Mouse (Mus musculus) erythroblast, embryonic 14.5 days (primary cell): ENCODE data around the gene Kcnma1.

Experiments
- GATA1 ChIP-seq: IDR thresholded peaks from 2 replicates; pipeline ENCODE4 v1.6.1; 2012; ENCODE audit warnings: low read length, inconsistent platforms, mixed read lengths
- TAL1 ChIP-seq: IDR thresholded peaks from 3 replicates; pipeline ENCODE4 v1.6.1; 2012; ENCODE audit warnings: low read length, inconsistent platforms, mixed read lengths

DNA sequence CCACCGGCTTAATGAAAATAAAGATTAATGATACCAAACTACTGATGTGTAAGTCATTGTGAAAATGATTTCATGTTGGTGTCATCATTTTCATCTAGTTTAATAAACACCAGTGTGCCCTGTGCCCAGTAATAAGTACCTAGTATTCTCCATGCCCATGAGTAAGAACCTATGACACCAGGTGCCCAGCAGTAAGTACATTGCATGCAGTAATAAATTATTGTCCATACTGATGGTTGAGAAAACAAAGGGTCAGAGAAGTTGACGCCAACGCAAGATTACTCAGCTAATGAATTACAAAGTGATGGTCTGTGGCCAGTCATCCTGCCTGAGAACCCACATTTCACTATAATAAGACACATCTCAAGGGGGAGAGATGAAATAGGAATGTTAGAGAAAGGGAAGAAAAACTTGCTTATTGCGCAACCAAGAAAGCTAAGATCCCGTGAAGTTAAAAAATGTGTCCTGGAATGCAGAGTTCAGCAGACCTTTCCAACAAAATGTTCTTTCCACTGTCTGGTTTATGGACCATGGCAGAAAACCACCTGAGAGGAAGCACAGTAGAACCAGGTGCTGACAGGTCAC, 381.2 kb downstream of the Kcnma1 start:
- no peak for TF ChIP-seq TAL1
- TF ChIP-seq GATA1, result no peak
